Mouse (Mus musculus): ENCODE measurements around the gene B3galt5. TPM values are rescaled to one million over a fixed set of nuclear protein-coding genes. Genes with fewer than 3 reads are reported as not detected.
"Not testable (repeated sequence)": the region's sequence is repeated elsewhere in the genome, so short reads cannot be mapped to it uniquely, and the experiment has no call there.

Gene B3galt5
- polyA plus RNA-seq, 1 experiment from 2014 or later, result 0.05 TPM

- Histone ChIP-seq H3K9me3 (replicated peaks; ENCODE audit: control insufficient read depth, low read length) (no peaks in the 10 kb centered on the region), H3K4me2 (ENCODE audit: low read depth, low read length) (no peak overlapping the region), H3K4me1 (ENCODE audit: control insufficient read depth, low read depth, low read length) (no peaks in the 10 kb centered on the region), H3K27ac (ENCODE audit: low read length) (no peak overlapping the region), H3K9ac (ENCODE audit: low read depth, low read length) (no peak overlapping the region), H3K27me3 (ENCODE audit: control insufficient read depth, insufficient read depth, low read depth, low read length) (no peaks in the 10 kb centered on the region), H3K36me3 (ENCODE audit: control insufficient read depth, insufficient read depth) (no peaks in the 10 kb centered on the region), H3K4me3 (ENCODE audit: low read depth, low read length) (no peak overlapping the region)
- ATAC-seq (ENCODE audit: low read depth), result no peak
- WGBS (ENCODE audit: insufficient replicate concordance), result 69% methylated on average over 8 of the region's 8 CpGs
Measured at GRCm38 (mm10) chr16:96317803-96318202, 82.2 kb downstream of the B3galt5 start.

GRCm38 (mm10) chr16:96322739-96323138 lies 87.1 kb downstream of the B3galt5 start:
- Histone ChIP-seq H3K27ac (ENCODE audit: low read length) (no peak overlapping the region), H3K4me2 (ENCODE audit: low read depth, low read length) (no peak overlapping the region), H3K4me3 (ENCODE audit: low read depth, low read length) (no peak overlapping the region), H3K4me1 (ENCODE audit: control insufficient read depth, low read depth, low read length) (no peaks in the 10 kb centered on the region; the same call in 1 of the 2 replicates), H3K9me3 (replicated peaks; ENCODE audit: control insufficient read depth, low read length) (no peaks in the 10 kb centered on the region), H3K27me3 (ENCODE audit: control insufficient read depth, insufficient read depth, low read depth, low read length) (no peaks in the 10 kb centered on the region), H3K9ac (ENCODE audit: low read depth, low read length) (no peak overlapping the region), H3K36me3 (ENCODE audit: control insufficient read depth, insufficient read depth) (no peaks in the 10 kb centered on the region)
- ATAC-seq (ENCODE audit: low read depth), result no peak
- WGBS (ENCODE audit: insufficient replicate concordance), result 57% methylated on average over 1 of the region's 1 CpGs

GRCm38 (mm10) chr16:96323166-96323565 lies 87.6 kb downstream of the B3galt5 start:
- Histone ChIP-seq H3K4me3 (ENCODE audit: low read depth, low read length) (no peak overlapping the region), H3K9ac (ENCODE audit: low read depth, low read length) (no peak overlapping the region), H3K9me3 (replicated peaks; ENCODE audit: control insufficient read depth, low read length) (no peaks in the 10 kb centered on the region), H3K36me3 (ENCODE audit: control insufficient read depth, insufficient read depth) (no peaks in the 10 kb centered on the region), H3K27ac (ENCODE audit: low read length) (no peak overlapping the region), H3K27me3 (ENCODE audit: control insufficient read depth, insufficient read depth, low read depth, low read length) (no peaks in the 10 kb centered on the region), H3K4me1 (ENCODE audit: control insufficient read depth, low read depth, low read length) (no peaks in the 10 kb centered on the region; the same call in 1 of the 2 replicates), H3K4me2 (ENCODE audit: low read depth, low read length) (no peak overlapping the region)
- WGBS (ENCODE audit: insufficient replicate concordance), result 67% methylated on average over 4 of the region's 4 CpGs
- ATAC-seq (ENCODE audit: low read depth), result no peak

- no peak overlapping the region for H3K4me3 ChIP-seq (ENCODE audit: low read depth, low read length)
- H3K9me3 ChIP-seq (replicated peaks; ENCODE audit: control insufficient read depth, low read length), result no peaks in the 10 kb centered on the region
- 29% methylated on average over 10 of the region's 10 CpGs for WGBS (ENCODE audit: insufficient replicate concordance)
- H3K36me3 ChIP-seq (ENCODE audit: control insufficient read depth, insufficient read depth), result no peaks in the 10 kb centered on the region
- no peak overlapping the region for H3K4me2 ChIP-seq (ENCODE audit: low read depth, low read length)
- no peak overlapping the region for H3K27ac ChIP-seq (ENCODE audit: low read length)
- no peaks in the 10 kb centered on the region; the same call in 1 of the 2 replicates for H3K4me1 ChIP-seq (ENCODE audit: control insufficient read depth, low read depth, low read length)
- ATAC-seq (ENCODE audit: low read depth), result no peak
- no peak overlapping the region for H3K9ac ChIP-seq (ENCODE audit: low read depth, low read length)
- no peaks in the 10 kb centered on the region for H3K27me3 ChIP-seq (ENCODE audit: control insufficient read depth, insufficient read depth, low read depth, low read length)
Measured at GRCm38 (mm10) chr16:96326110-96326999, 90.8 kb downstream of the B3galt5 start.

GRCm38 (mm10) chr16:96327251-96327650 lies 91.7 kb downstream of the B3galt5 start:
- not testable (repeated sequence) for H3K27me3 ChIP-seq (ENCODE audit: control insufficient read depth, insufficient read depth, low read depth, low read length); ATAC-seq (ENCODE audit: low read depth); H3K9ac ChIP-seq (ENCODE audit: low read depth, low read length); H3K27ac ChIP-seq (ENCODE audit: low read length); H3K9me3 ChIP-seq (replicated peaks; ENCODE audit: control insufficient read depth, low read length); H3K4me3 ChIP-seq (ENCODE audit: low read depth, low read length); H3K4me2 ChIP-seq (ENCODE audit: low read depth, low read length); H3K4me1 ChIP-seq (ENCODE audit: control insufficient read depth, low read depth, low read length); H3K36me3 ChIP-seq (ENCODE audit: control insufficient read depth, insufficient read depth)
- 25% methylated on average over 9 of the region's 9 CpGs for WGBS (ENCODE audit: insufficient replicate concordance)

GRCm38 (mm10) chr16:96339570-96339969 lies 104.0 kb downstream of the B3galt5 start:
- Histone ChIP-seq H3K4me1 (ENCODE audit: control insufficient read depth, low read depth, low read length) (no peaks in the 10 kb centered on the region), H3K36me3 (ENCODE audit: control insufficient read depth, insufficient read depth) (no peaks in the 10 kb centered on the region), H3K9me3 (replicated peaks; ENCODE audit: control insufficient read depth, low read length) (no peaks in the 10 kb centered on the region), H3K27me3 (ENCODE audit: control insufficient read depth, insufficient read depth, low read depth, low read length) (no peaks in the 10 kb centered on the region), H3K9ac (ENCODE audit: low read depth, low read length) (no peak overlapping the region), H3K4me2 (ENCODE audit: low read depth, low read length) (no peak overlapping the region), H3K4me3 (ENCODE audit: low read depth, low read length) (no peak overlapping the region), H3K27ac (ENCODE audit: low read length) (no peak overlapping the region)
- 53% methylated on average over 4 of the region's 4 CpGs for WGBS (ENCODE audit: insufficient replicate concordance)
- no peak for ATAC-seq (ENCODE audit: low read depth)

- no peaks in the 10 kb centered on the region; the same call in 1 of the 2 replicates for H3K4me1 ChIP-seq (ENCODE audit: control insufficient read depth, low read depth, low read length)
- no peak overlapping the region for H3K27ac ChIP-seq (ENCODE audit: low read length)
- H3K36me3 ChIP-seq (ENCODE audit: control insufficient read depth, insufficient read depth), result no peaks in the 10 kb centered on the region
- H3K27me3 ChIP-seq (ENCODE audit: control insufficient read depth, insufficient read depth, low read depth, low read length), result no peaks in the 10 kb centered on the region
- no peak overlapping the region for H3K4me2 ChIP-seq (ENCODE audit: low read depth, low read length)
- no peaks in the 10 kb centered on the region for H3K9me3 ChIP-seq (replicated peaks; ENCODE audit: control insufficient read depth, low read length)
- no peak for ATAC-seq (ENCODE audit: low read depth)
- H3K4me3 ChIP-seq (ENCODE audit: low read depth, low read length), result no peak overlapping the region
- no peak overlapping the region for H3K9ac ChIP-seq (ENCODE audit: low read depth, low read length)
- WGBS (ENCODE audit: insufficient replicate concordance), result 8% methylated on average over 5 of the region's 5 CpGs
Measured at GRCm38 (mm10) chr16:96341269-96341668, 105.7 kb downstream of the B3galt5 start.

- no peak overlapping the region for H3K27ac ChIP-seq (ENCODE audit: low read length)
- H3K9me3 ChIP-seq (replicated peaks; ENCODE audit: control insufficient read depth, low read length), result no peaks in the 10 kb centered on the region
- H3K4me1 ChIP-seq (ENCODE audit: control insufficient read depth, low read depth, low read length), result no peaks in the 10 kb centered on the region; the same call in 1 of the 2 replicates
- 55% methylated on average over 4 of the region's 4 CpGs for WGBS (ENCODE audit: insufficient replicate concordance)
- no peak for ATAC-seq (ENCODE audit: low read depth)
- no peak overlapping the region for H3K4me3 ChIP-seq (ENCODE audit: low read depth, low read length)
- H3K27me3 ChIP-seq (ENCODE audit: control insufficient read depth, insufficient read depth, low read depth, low read length), result no peaks in the 10 kb centered on the region
- H3K4me2 ChIP-seq (ENCODE audit: low read depth, low read length), result no peak overlapping the region
- no peak overlapping the region for H3K9ac ChIP-seq (ENCODE audit: low read depth, low read length)
- H3K36me3 ChIP-seq (ENCODE audit: control insufficient read depth, insufficient read depth), result no peaks in the 10 kb centered on the region
Measured at GRCm38 (mm10) chr16:96341945-96342344, 106.3 kb downstream of the B3galt5 start.

GRCm38 (mm10) chr16:96345117-96345516 lies 109.5 kb downstream of the B3galt5 start:
- Histone ChIP-seq H3K27me3 (ENCODE audit: control insufficient read depth, insufficient read depth, low read depth, low read length) (no peaks in the 10 kb centered on the region), H3K4me2 (ENCODE audit: low read depth, low read length) (no peak overlapping the region), H3K9ac (ENCODE audit: low read depth, low read length) (no peak overlapping the region), H3K27ac (ENCODE audit: low read length) (no peak overlapping the region), H3K36me3 (ENCODE audit: control insufficient read depth, insufficient read depth) (no peaks in the 10 kb centered on the region), H3K9me3 (replicated peaks; ENCODE audit: control insufficient read depth, low read length) (no peaks in the 10 kb centered on the region), H3K4me3 (ENCODE audit: low read depth, low read length) (no peak overlapping the region), H3K4me1 (ENCODE audit: control insufficient read depth, low read depth, low read length) (no peaks in the 10 kb centered on the region; the same call in 1 of the 2 replicates)
- ATAC-seq (ENCODE audit: low read depth), result no peak
- WGBS (ENCODE audit: insufficient replicate concordance), result 5% methylated on average over 10 of the region's 10 CpGs

Measured in liver, embryonic 16.5 days (tissue).